Mouse (Mus musculus) kidney, embryonic 15.5 days (tissue): ENCODE measurements around the gene 4933427D14Rik. TPM values are rescaled to one million over a fixed set of nuclear protein-coding genes. Genes with fewer than 3 reads are reported as not detected.
"Not testable (repeated sequence)": the region's sequence is repeated elsewhere in the genome, so short reads cannot be mapped to it uniquely, and the experiment has no call there.

Source experiments
- ATAC-seq: fragments of 200-750 bp; cut with Nextera tagmentation; replicated peaks from 2 replicates; pipeline ENCODE4 v1.8.0; 2017; ENCODE audit warnings: moderate TSS enrichment; ENCODE audit not compliant: low FRiP score
- H3K27ac ChIP-seq: fragments of 300-500 bp; sonication (generic); 2 replicates; pipeline ENCODE4 v1.5.1; 2015; ENCODE audit warnings: mild to moderate bottlenecking, inconsistent platforms
- H3K27me3 ChIP-seq: fragments of 300-500 bp; sonication (generic); 2 replicates; pipeline ENCODE4 v1.6.1; 2015; ENCODE audit warnings: inconsistent platforms
- H3K36me3 ChIP-seq: fragments of 300-500 bp; sonication (generic); 2 replicates; pipeline ENCODE4 v1.6.1; 2015; ENCODE audit warnings: inconsistent platforms
- H3K4me1 ChIP-seq: fragments of 300-500 bp; sonication (generic); 2 replicates; pipeline ENCODE4 v1.6.1; 2015; ENCODE audit warnings: inconsistent platforms
- H3K4me2 ChIP-seq: fragments of 300-500 bp; sonication (generic); 2 replicates; pipeline ENCODE4 v1.6.1; 2015; ENCODE audit warnings: moderate library complexity, mild to moderate bottlenecking, inconsistent platforms
- H3K4me3 ChIP-seq: fragments of 300-500 bp; sonication (generic); replicated peaks from 2 replicates; pipeline ENCODE4 v1.5.1; 2015; ENCODE audit warnings: mild to moderate bottlenecking, inconsistent platforms
- H3K9ac ChIP-seq: fragments of 300-500 bp; sonication (generic); 2 replicates; pipeline ENCODE4 v1.6.1; 2015; ENCODE audit warnings: mild to moderate bottlenecking, inconsistent platforms
- H3K9me3 ChIP-seq: fragments of 300-500 bp; sonication (generic); replicated peaks from 2 replicates; pipeline ENCODE4 v1.6.1; 2016; ENCODE audit warnings: inconsistent platforms
- WGBS: fragments of 180-500 bp; shearing (Covaris S2); methylation state at CpG from one replicate; pipeline ENCODE4 v1.1.7; 2015; ENCODE audit warnings: mixed read lengths; 5-methylcytosine and 5-hydroxymethylcytosine counted together
- polyA plus RNA-seq: library from polyadenylated mRNA; unstranded; fragments of >200 nt; fragmentation: Nextera tagmentation; extraction: Ambion mirVana; gene quantifications from 2 replicates; pipeline ENCODE4 v1.2.1, GENCODE M21; 2015

The 4933427D14Rik gene
- polyA plus RNA-seq, 1 experiment from 2014 or later: 13.5 TPM

- H3K27ac ChIP-seq: no peak overlapping the region
- H3K36me3 ChIP-seq: peaks cover 62% of the 10 kb centered on the region
- no peak overlapping the region for H3K4me3 ChIP-seq
- no peak overlapping the region for H3K4me2 ChIP-seq
- no peaks in the 10 kb centered on the region for H3K9me3 ChIP-seq
- ATAC-seq: no peak
- H3K4me1 ChIP-seq: no peaks in the 10 kb centered on the region
- 91% methylated on average over 2 of the region's 2 CpGs for WGBS
- H3K27me3 ChIP-seq: no peaks in the 10 kb centered on the region
- H3K9ac ChIP-seq: no peak overlapping the region
Measured at GRCm38 (mm10) chr11:72194259-72194658, 13.0 kb downstream of the 4933427D14Rik start.

- Histone ChIP-seq H3K36me3 (peaks cover 62% of the 10 kb centered on the region), H3K9ac (no peak overlapping the region), H3K4me3 (no peak overlapping the region), H3K4me2 (no peak overlapping the region), H3K27me3 (no peaks in the 10 kb centered on the region), H3K4me1 (no peaks in the 10 kb centered on the region), H3K9me3 (no peaks in the 10 kb centered on the region), H3K27ac (no peak overlapping the region)
- ATAC-seq: no peak
- 93% methylated on average over 1 of the region's 1 CpGs for WGBS
Measured at GRCm38 (mm10) chr11:72190857-72191256, 16.4 kb downstream of the 4933427D14Rik start.

- no peak overlapping the region for H3K9ac ChIP-seq
- H3K27me3 ChIP-seq: no peaks in the 10 kb centered on the region
- ATAC-seq: no peak
- no peaks in the 10 kb centered on the region for H3K4me1 ChIP-seq
- no peak overlapping the region for H3K4me2 ChIP-seq
- H3K4me3 ChIP-seq: no peak overlapping the region
- H3K9me3 ChIP-seq: no peaks in the 10 kb centered on the region
- peaks cover 64% of the 10 kb centered on the region for H3K36me3 ChIP-seq
- 75% methylated on average over 4 of the region's 4 CpGs for WGBS
- H3K27ac ChIP-seq: no peak overlapping the region
Measured at GRCm38 (mm10) chr11:72184252-72184651, 23.0 kb downstream of the 4933427D14Rik start.

GRCm38 (mm10) chr11:72181136-72181535 lies 26.1 kb downstream of the 4933427D14Rik start:
- no peaks in the 10 kb centered on the region for H3K9me3 ChIP-seq
- H3K27me3 ChIP-seq: no peaks in the 10 kb centered on the region
- peaks cover 65% of the 10 kb centered on the region for H3K36me3 ChIP-seq
- H3K9ac ChIP-seq: no peak overlapping the region
- H3K27ac ChIP-seq: no peak overlapping the region
- H3K4me2 ChIP-seq: no peak overlapping the region
- H3K4me1 ChIP-seq: no peaks in the 10 kb centered on the region
- ATAC-seq: no peak
- H3K4me3 ChIP-seq: no peak overlapping the region
- WGBS: 98% methylated on average over 4 of the region's 4 CpGs

DNA sequence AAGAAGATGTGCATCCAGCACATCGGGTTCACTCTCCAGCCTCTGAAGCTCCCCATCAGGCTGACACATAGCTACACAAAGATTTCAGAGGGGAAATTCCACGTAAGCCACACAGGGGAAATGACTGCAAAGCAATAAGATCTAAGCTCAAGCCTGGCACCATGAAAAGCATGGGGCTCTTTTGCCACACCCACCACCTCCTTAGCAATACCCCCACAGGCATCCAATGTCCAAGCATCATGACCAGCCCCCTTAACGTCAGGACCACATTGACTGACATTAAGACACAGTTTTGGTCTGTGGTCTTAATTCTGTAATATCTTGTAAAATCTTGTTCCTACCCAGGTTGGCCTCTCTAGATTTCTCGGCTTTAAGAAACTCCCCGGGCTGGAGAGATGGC lies 26.7 kb downstream of the 4933427D14Rik start:
- no peaks in the 10 kb centered on the region for H3K27me3 ChIP-seq
- 89% methylated on average over 5 of the region's 5 CpGs for WGBS
- peaks cover 67% of the 10 kb centered on the region for H3K36me3 ChIP-seq
- no peak overlapping the region for H3K9ac ChIP-seq
- H3K9me3 ChIP-seq: no peaks in the 10 kb centered on the region
- H3K27ac ChIP-seq: no peak overlapping the region
- no peak overlapping the region for H3K4me2 ChIP-seq
- ATAC-seq: no peak
- H3K4me1 ChIP-seq: no peaks in the 10 kb centered on the region
- no peak overlapping the region for H3K4me3 ChIP-seq

GRCm38 (mm10) chr11:72176553-72176952 lies 30.7 kb downstream of the 4933427D14Rik start:
- Histone ChIP-seq H3K4me2 (no peak overlapping the region), H3K4me1 (no peaks in the 10 kb centered on the region), H3K4me3 (no peak overlapping the region), H3K36me3 (peaks cover 85% of the 10 kb centered on the region), H3K9ac (no peak overlapping the region), H3K9me3 (no peaks in the 10 kb centered on the region), H3K27ac (no peak overlapping the region), H3K27me3 (no peaks in the 10 kb centered on the region)
- 71% methylated on average over 3 of the region's 3 CpGs for WGBS
- no peak for ATAC-seq

DNA sequence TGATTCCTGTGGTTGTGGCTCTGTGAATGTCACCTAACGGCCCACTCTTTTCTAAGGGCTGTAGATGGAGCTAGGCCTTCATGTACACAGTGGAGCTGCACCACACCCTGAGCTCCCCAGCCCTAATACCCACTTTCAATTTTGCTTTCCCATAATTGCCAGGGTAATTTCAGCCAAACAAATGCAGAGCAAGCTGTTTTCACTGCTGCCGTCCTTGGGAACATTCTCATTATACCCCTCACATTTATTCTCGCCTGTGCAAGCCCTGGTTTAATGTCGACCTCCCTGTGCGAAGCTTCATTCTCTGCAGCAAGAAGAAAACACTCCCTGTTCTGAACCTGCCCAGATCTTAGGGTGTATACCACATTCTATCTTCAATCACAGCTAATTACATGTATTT lies 31.3 kb downstream of the 4933427D14Rik start:
- 87% methylated on average over 5 of the region's 5 CpGs for WGBS
- Histone ChIP-seq H3K36me3 (peaks cover 80% of the 10 kb centered on the region), H3K27me3 (no peaks in the 10 kb centered on the region), H3K9ac (no peak overlapping the region), H3K4me2 (no peak overlapping the region), H3K4me3 (no peak overlapping the region), H3K27ac (no peak overlapping the region), H3K9me3 (no peaks in the 10 kb centered on the region), H3K4me1 (no peaks in the 10 kb centered on the region)
- no peak for ATAC-seq

DNA sequence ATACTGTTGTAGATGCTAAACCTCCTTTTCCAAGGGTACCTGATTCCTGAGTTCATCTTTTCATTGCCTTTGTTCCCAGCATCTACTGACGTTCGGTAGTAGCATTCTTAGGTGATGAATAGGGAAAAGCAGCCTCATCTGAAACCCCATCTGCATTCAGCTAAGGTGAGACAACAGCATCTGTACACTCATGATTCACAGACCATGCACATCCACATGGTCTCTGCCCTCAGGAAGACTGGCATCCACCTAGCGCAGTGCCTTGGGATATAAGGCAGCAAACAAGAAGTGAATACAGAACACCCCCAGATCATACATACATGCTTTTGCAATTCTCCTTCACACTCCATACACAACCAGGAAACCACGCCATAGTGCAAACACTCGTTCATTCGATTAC lies 32.5 kb downstream of the 4933427D14Rik start:
- Histone ChIP-seq H3K4me3 (no peak overlapping the region), H3K36me3 (peaks cover 83% of the 10 kb centered on the region), H3K9me3 (no peaks in the 10 kb centered on the region), H3K27me3 (no peaks in the 10 kb centered on the region), H3K4me1 (no peaks in the 10 kb centered on the region), H3K4me2 (no peak overlapping the region), H3K27ac (no peak overlapping the region), H3K9ac (no peak overlapping the region)
- 95% methylated on average over 6 of the region's 6 CpGs for WGBS
- no peak for ATAC-seq

- 86% methylated on average over 5 of the region's 5 CpGs for WGBS
- no peak for ATAC-seq
- Histone ChIP-seq H3K4me2 (no peak overlapping the region), H3K4me1 (no peaks in the 10 kb centered on the region), H3K27ac (no peak overlapping the region), H3K9me3 (no peaks in the 10 kb centered on the region), H3K9ac (no peak overlapping the region), H3K27me3 (no peaks in the 10 kb centered on the region), H3K4me3 (no peak overlapping the region), H3K36me3 (peaks cover 85% of the 10 kb centered on the region)
Measured at GRCm38 (mm10) chr11:72173506-72173905, 33.8 kb downstream of the 4933427D14Rik start.

DNA sequence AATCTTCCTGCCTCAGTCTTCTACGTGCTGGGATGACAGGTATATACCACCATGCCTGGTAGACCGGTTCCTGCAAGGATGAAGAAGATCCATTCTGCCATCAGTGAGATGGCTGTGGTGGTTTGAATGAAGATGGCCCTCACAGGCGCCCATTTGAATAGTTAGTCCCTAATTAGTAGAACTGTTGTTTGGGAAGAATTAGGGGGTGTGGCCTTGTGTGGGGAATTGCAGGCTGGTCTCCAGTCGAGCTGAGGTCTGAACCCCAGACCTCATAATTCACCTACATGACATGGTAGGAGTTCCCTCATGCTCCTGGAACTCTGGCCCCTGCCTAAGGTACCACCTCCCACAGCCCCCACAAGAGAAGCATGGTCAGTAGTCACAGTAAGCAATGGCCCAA lies 35.4 kb downstream of the 4933427D14Rik start:
- H3K4me2 ChIP-seq, H3K4me3 ChIP-seq, H3K27ac ChIP-seq, H3K9me3 ChIP-seq, H3K4me1 ChIP-seq, H3K9ac ChIP-seq, ATAC-seq, H3K27me3 ChIP-seq: not testable (repeated sequence)
- H3K36me3 ChIP-seq: peaks cover 83% of the 10 kb centered on the region
- WGBS: 54% methylated on average over 4 of the region's 4 CpGs

DNA sequence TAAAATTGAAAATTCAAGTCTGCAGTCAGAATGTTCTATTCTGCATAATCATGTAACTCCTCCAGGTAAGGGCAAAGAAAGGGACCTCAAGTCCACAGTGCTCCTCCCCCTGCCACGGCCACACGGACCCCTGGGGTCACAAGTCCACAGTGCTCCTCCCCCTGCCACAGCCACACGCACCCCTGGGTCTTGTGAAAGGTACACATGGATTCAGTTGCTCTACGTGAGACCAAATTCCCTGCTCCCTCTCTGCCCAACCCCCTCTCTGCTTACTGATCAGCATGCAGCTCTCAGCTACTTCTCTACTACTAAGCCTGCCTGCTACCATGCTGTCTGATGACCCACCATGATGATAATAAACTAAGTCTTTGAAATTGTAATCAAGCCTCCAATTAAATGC lies 37.4 kb downstream of the 4933427D14Rik start:
- 90% methylated on average over 4 of the region's 4 CpGs for WGBS
- no peaks in the 10 kb centered on the region for H3K27me3 ChIP-seq
- no peak overlapping the region for H3K4me3 ChIP-seq
- no peak for ATAC-seq
- no peaks in the 10 kb centered on the region for H3K4me1 ChIP-seq
- H3K36me3 ChIP-seq: peaks cover 84% of the 10 kb centered on the region
- H3K9ac ChIP-seq: no peak overlapping the region
- no peak overlapping the region for H3K4me2 ChIP-seq
- H3K9me3 ChIP-seq: no peaks in the 10 kb centered on the region
- H3K27ac ChIP-seq: no peak overlapping the region

DNA sequence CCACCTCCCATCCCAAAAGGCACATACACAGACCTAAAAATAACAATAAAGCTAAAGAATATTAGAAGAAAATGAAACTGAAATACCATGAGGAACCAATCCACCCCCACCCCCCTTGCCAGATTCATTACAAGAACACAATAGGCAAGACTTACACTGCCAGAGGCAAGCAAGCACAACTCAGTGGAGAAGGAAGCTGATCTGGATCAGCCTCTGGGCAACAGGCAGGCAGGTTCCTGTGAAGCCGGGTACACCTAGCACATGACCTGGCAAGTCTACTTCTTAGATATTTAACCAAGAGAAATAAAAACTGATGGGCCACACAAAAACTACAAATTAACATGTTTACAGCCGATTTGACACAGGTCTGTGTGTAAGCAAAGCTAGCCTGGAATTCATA lies 44.1 kb downstream of the 4933427D14Rik start:
- Histone ChIP-seq H3K36me3 (peaks cover 84% of the 10 kb centered on the region), H3K4me2 (no peak overlapping the region), H3K4me1 (no peaks in the 10 kb centered on the region), H3K4me3 (no peak overlapping the region), H3K9me3 (no peaks in the 10 kb centered on the region), H3K9ac (no peak overlapping the region), H3K27me3 (no peaks in the 10 kb centered on the region), H3K27ac (no peak overlapping the region)
- 88% methylated on average over 2 of the region's 2 CpGs for WGBS
- no peak for ATAC-seq

GRCm38 (mm10) chr11:72156624-72157023 lies 50.6 kb downstream of the 4933427D14Rik start:
- ATAC-seq: no peak
- Histone ChIP-seq H3K9ac (no peak overlapping the region), H3K4me3 (no peak overlapping the region), H3K27ac (no peak overlapping the region), H3K36me3 (peaks cover 79% of the 10 kb centered on the region), H3K9me3 (no peaks in the 10 kb centered on the region), H3K4me2 (no peak overlapping the region), H3K27me3 (no peaks in the 10 kb centered on the region), H3K4me1 (peaks cover 9% of the 10 kb centered on the region; the same call in 1 of the 2 replicates)
- 58% methylated on average over 2 of the region's 2 CpGs for WGBS
